Mouse (Mus musculus) Patski (cell line): Measurements from ENCODE around the gene Gas2. TPM values are rescaled to one million over a fixed set of nuclear protein-coding genes. Genes with fewer than 3 reads are reported as not detected.

ENCODE experiments used
- ATAC-seq: fragments of 100-300 bp; one replicate; pipeline ENCODE4 v1.8.0; 2021
- CTCF ChIA-PET: fragments of 350-600 bp; sonication (Branson Sonifier 250); formaldehyde crosslinking; loops from one replicate; lab custom pipeline; 2022; ENCODE audit warnings: inconsistent platforms; lab: Charles Lee
- POLR2A ChIA-PET: fragments of 350-600 bp; sonication (Branson Sonifier 250); formaldehyde crosslinking; loops from one replicate; lab custom pipeline; 2022; ENCODE audit warnings: antibody characterized with exemption, inconsistent platforms; lab: Charles Lee
- DNase-seq: peaks from one replicate; pipeline ENCODE4 v3.0.0-alpha.2; 2011; ENCODE audit warnings: low read depth, low spot score
- H3K27me3 ChIP-seq: fragments of 371-371 bp; one replicate; pipeline ENCODE4 v1.5.1; 2021
- CTCF ChIP-seq: fragments of 100-300 bp; IDR thresholded peaks from one replicate; pipeline ENCODE4 v1.5.1; 2021
- in situ Hi-C: fragments of 300-500 bp; cut with MboI; formaldehyde crosslinking; loops from 3 replicates; pipeline ENCODE4 v1.11.1; 2018; ENCODE audit warnings: low pct_unique_long_range_greater_than_20kb, mixed read lengths
- polyA plus RNA-seq: library from polyadenylated mRNA; unstranded; gene quantifications from one replicate; pipeline ENCODE4 v1.2.3, GENCODE M21; 2021

Gene Gas2
- polyA plus RNA-seq, 1 experiment from 2014 or later: 2.8 TPM

- H3K27me3 ChIP-seq: no peaks in the 10 kb centered on the region
- TF ChIP-seq CTCF: no peak
- DNase-seq: no peak
- ChIA-PET CTCF (interaction anchor here (1.2 kb wide), 2 partner anchors 9 kb away, joined by 3 to 5 read pairs; no protein-coding TSS in a partner anchor), POLR2A (no interaction called here)
- in situ Hi-C loops: no loop called here
- peak; percentile 96 for ATAC-seq
These were observed 21.3 kb upstream of the Gas2 start for GRCm38 (mm10) chr7:51840515-51840914.

GRCm38 (mm10) chr7:51850877-51851276 is 10.9 kb upstream of the Gas2 start:
- ChIA-PET CTCF (interaction anchor here (1.2 to 2.7 kb wide), 2 partner anchors 12 to 16 kb away, joined by 3 to 18 read pairs; partner anchors contain the start of genes Fancf and Gas2), POLR2A (interaction anchor here (1.2 kb wide), 1 partner anchor 11 kb away, joined by 6 read pairs; the partner anchor contains the start of genes Fancf and Gas2)
- ATAC-seq (no peak), DNase-seq (no peak)
- H3K27me3 ChIP-seq: no peaks in the 10 kb centered on the region
- in situ Hi-C loops: loop anchor here (10.0 kb wide), 1 partner anchor 114 kb away; no protein-coding TSS in a partner anchor
- TF ChIP-seq CTCF: no peak

GRCm38 (mm10) chr7:51851890-51852507 is 9.8 kb upstream of the Gas2 start:
- no peak for ATAC-seq
- ChIA-PET CTCF (interaction anchor here (0.9 to 2.7 kb wide), 3 partner anchors 11 to 138 kb away, joined by 3 to 18 read pairs (median 3); partner anchors contain the start of genes Fancf and Gas2), POLR2A (interaction anchor here (1.2 kb wide), 1 partner anchor 10 kb away, joined by 6 read pairs; the partner anchor contains the start of genes Fancf and Gas2)
- no peaks in the 10 kb centered on the region for H3K27me3 ChIP-seq
- in situ Hi-C loops: loop anchor here (10.0 kb wide), 1 partner anchor 113 kb away; no protein-coding TSS in a partner anchor
- TF ChIP-seq CTCF: no peak
- no peak for DNase-seq

GRCm38 (mm10) chr7:51862097-51862492 is 280 bp downstream of the Gas2 start, which contains the start of gene Fancf:
TSS of gene Fancf (minus strand) at chr7:51862267.
- no peaks in the 10 kb centered on the region for H3K27me3 ChIP-seq
- CTCF ChIA-PET: interaction anchor here (1.1 to 5.7 kb wide), 4 partner anchors 10 to 111 kb away, joined by 3 to 18 read pairs (median 4); no protein-coding TSS in a partner anchor
- POLR2A ChIA-PET: interaction anchor here (1.2 to 1.6 kb wide), 2 partner anchors 11 to 44 kb away, joined by 3 to 6 read pairs; no protein-coding TSS in a partner anchor
- ATAC-seq (peak; percentile 100), DNase-seq (peak; percentile 73)
- in situ Hi-C loops: no loop called here
- TF ChIP-seq CTCF: no peak

- DNase-seq: no peak
- TF ChIP-seq CTCF: no peak
- H3K27me3 ChIP-seq: no peaks in the 10 kb centered on the region
- in situ Hi-C loops: no loop called here
- ChIA-PET CTCF (interaction anchor here (1.1 to 5.7 kb wide), 3 partner anchors 11 to 110 kb away, joined by 4 to 18 read pairs (median 5); no protein-coding TSS in a partner anchor), POLR2A (interaction anchor here (1.2 to 1.6 kb wide), 2 partner anchors 12 to 43 kb away, joined by 3 to 6 read pairs; no protein-coding TSS in a partner anchor)
- ATAC-seq: no peak
These were observed 1.0 kb downstream of the Gas2 start for GRCm38 (mm10) chr7:51862842-51863241.

GRCm38 (mm10) chr7:51865336-51865735 is 3.5 kb downstream of the Gas2 start:
- ChIA-PET POLR2A (no interaction called here), CTCF (interaction anchor here (1.5 to 5.7 kb wide), 2 partner anchors 10 to 14 kb away, joined by 4 to 18 read pairs; no protein-coding TSS in a partner anchor)
- H3K27me3 ChIP-seq: no peaks in the 10 kb centered on the region
- in situ Hi-C loops: no loop called here
- TF ChIP-seq CTCF: no peak
- ATAC-seq: no peak
- DNase-seq: no peak

- ATAC-seq (no peak), DNase-seq (no peak)
- peak; percentile 30 for TF ChIP-seq CTCF
- H3K27me3 ChIP-seq: no peaks in the 10 kb centered on the region
- CTCF ChIA-PET: interaction anchor here (1.0 kb wide), 1 partner anchor 11 kb away, joined by 3 read pairs; no protein-coding TSS in a partner anchor
- POLR2A ChIA-PET: no interaction called here
- in situ Hi-C loops: no loop called here
These were observed 6.2 kb downstream of the Gas2 start for GRCm38 (mm10) chr7:51867983-51868382.

GRCm38 (mm10) chr7:51872041-51872440 is 10.2 kb downstream of the Gas2 start:
- no peak for ATAC-seq
- no peaks in the 10 kb centered on the region for H3K27me3 ChIP-seq
- no peak for DNase-seq
- POLR2A ChIA-PET: no interaction called here
- in situ Hi-C loops: no loop called here
- CTCF ChIA-PET: no interaction called here
- TF ChIP-seq CTCF: no peak

GRCm38 (mm10) chr7:51872597-51872996 is 10.8 kb downstream of the Gas2 start:
- DNase-seq (no peak), ATAC-seq (no peak)
- ChIA-PET POLR2A (no interaction called here), CTCF (no interaction called here)
- TF ChIP-seq CTCF: no peak
- H3K27me3 ChIP-seq: no peaks in the 10 kb centered on the region
- in situ Hi-C loops: no loop called here

GRCm38 (mm10) chr7:51876316-51876715 is 14.5 kb downstream of the Gas2 start:
- in situ Hi-C loops: no loop called here
- no peak for TF ChIP-seq CTCF

GRCm38 (mm10) chr7:51878730-51879129 is 16.9 kb downstream of the Gas2 start:
- DNase-seq (no peak), ATAC-seq (no peak)
- no peak for TF ChIP-seq CTCF
- POLR2A ChIA-PET: interaction anchor here (0.9 kb wide), 1 partner anchor 18 kb away, joined by 3 read pairs; no protein-coding TSS in a partner anchor
- in situ Hi-C loops: no loop called here
- H3K27me3 ChIP-seq: no peaks in the 10 kb centered on the region
- CTCF ChIA-PET: interaction anchor here (1.5 kb wide), 1 partner anchor 11 kb away, joined by 3 read pairs; no protein-coding TSS in a partner anchor

More at GRCm38 (mm10) chr7:51876316-51876715, 14.5 kb downstream of the Gas2 start:
- no peaks in the 10 kb centered on the region for H3K27me3 ChIP-seq
- ChIA-PET POLR2A (no interaction called here), CTCF (interaction anchor here (1.1 kb wide), 1 partner anchor 10 kb away, joined by 4 read pairs; no protein-coding TSS in a partner anchor)
- DNase-seq (no peak), ATAC-seq (no peak)
